Mouse (Mus musculus): ENCODE results near the gene Smurf1. TPM values are rescaled to one million over a fixed set of nuclear protein-coding genes. Genes with fewer than 3 reads are reported as not detected.

Gene Smurf1
- polyA plus RNA-seq, 1 experiment, result 19.7 TPM

DNA sequence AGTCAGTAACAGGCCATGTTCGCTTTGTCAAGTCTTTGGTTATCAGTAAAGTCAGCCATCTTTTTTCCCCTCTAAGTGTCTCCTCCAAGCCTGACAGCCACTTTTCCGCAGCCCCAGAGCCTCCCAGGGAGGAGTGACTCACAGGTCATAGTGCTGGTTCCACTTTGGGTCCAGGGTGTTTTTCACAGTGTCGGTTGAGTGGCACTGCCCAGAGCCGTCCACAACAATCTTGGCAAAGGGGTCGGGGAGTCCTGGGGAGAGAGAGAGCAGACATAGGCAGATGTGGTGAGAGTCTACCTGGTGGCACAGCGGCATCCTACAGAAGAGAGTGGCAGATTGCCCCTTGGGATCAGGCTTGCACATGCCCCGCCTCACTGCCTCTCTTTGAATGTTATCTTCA is 64.6 kb downstream of the Smurf1 start:
- Histone ChIP-seq H3K9ac (ENCODE audit: low read depth, poor library complexity, severe bottlenecking) (no peak overlapping the region), H3K9me3 (replicated peaks; ENCODE audit: control insufficient read depth, insufficient read depth, low read length, poor library complexity, severe bottlenecking) (no peaks in the 10 kb centered on the region), H3K27me3 (ENCODE audit: control insufficient read depth, insufficient read depth, low read length, poor library complexity, severe bottlenecking) (no peaks in the 10 kb centered on the region), H3K36me3 (ENCODE audit: control insufficient read depth, insufficient read depth, low read length, poor library complexity, severe bottlenecking) (no peaks in the 10 kb centered on the region), H3K4me1 (ENCODE audit: control insufficient read depth, insufficient read depth, low read length) (peaks cover 7% of the 10 kb centered on the region), H3K27ac (ENCODE audit: insufficient read depth, low read length) (no peak overlapping the region), H3K4me3 (ENCODE audit: low read depth, low read length) (no peak overlapping the region)
- TF ChIP-seq EP300 (IDR thresholded peaks at IDR 0.05; ENCODE audit: insufficient read depth, low read depth, low read length) (no peak), POLR2A (IDR thresholded peaks at IDR 0.05; ENCODE audit: insufficient read depth, low read length) (no peak), CTCF (IDR thresholded peaks at IDR 0.05; ENCODE audit: low read depth, low read length) (no peak)

GRCm38 (mm10) chr5:144898448-144899052 is 67.1 kb downstream of the Smurf1 start:
- H3K9me3 ChIP-seq (replicated peaks; ENCODE audit: control insufficient read depth, insufficient read depth, low read length, poor library complexity, severe bottlenecking), result no peaks in the 10 kb centered on the region
- H3K9ac ChIP-seq (ENCODE audit: low read depth, poor library complexity, severe bottlenecking), result no peak overlapping the region
- no peak overlapping the region for H3K4me3 ChIP-seq (ENCODE audit: low read depth, low read length)
- TF ChIP-seq CTCF (IDR thresholded peaks at IDR 0.05; ENCODE audit: low read depth, low read length) (no peak), POLR2A (IDR thresholded peaks at IDR 0.05; ENCODE audit: insufficient read depth, low read length) (no peak), EP300 (IDR thresholded peaks at IDR 0.05; ENCODE audit: insufficient read depth, low read depth, low read length) (peak; percentile 89)
- H3K36me3 ChIP-seq (ENCODE audit: control insufficient read depth, insufficient read depth, low read length, poor library complexity, severe bottlenecking), result no peaks in the 10 kb centered on the region
- H3K4me1 ChIP-seq (ENCODE audit: control insufficient read depth, insufficient read depth, low read length), result peaks cover 5% of the 10 kb centered on the region
- no peaks in the 10 kb centered on the region for H3K27me3 ChIP-seq (ENCODE audit: control insufficient read depth, insufficient read depth, low read length, poor library complexity, severe bottlenecking)
- H3K27ac ChIP-seq (ENCODE audit: insufficient read depth, low read length), result peak overlapping the region; percentile 12; the same call in 1 of the 2 replicates

GRCm38 (mm10) chr5:144897881-144898280 is 67.8 kb downstream of the Smurf1 start:
- no peak for TF ChIP-seq POLR2A (IDR thresholded peaks at IDR 0.05; ENCODE audit: insufficient read depth, low read length)
- no peak for TF ChIP-seq CTCF (IDR thresholded peaks at IDR 0.05; ENCODE audit: low read depth, low read length)
- no peak for TF ChIP-seq EP300 (IDR thresholded peaks at IDR 0.05; ENCODE audit: insufficient read depth, low read depth, low read length)
- Histone ChIP-seq H3K36me3 (ENCODE audit: control insufficient read depth, insufficient read depth, low read length, poor library complexity, severe bottlenecking) (no peaks in the 10 kb centered on the region), H3K27ac (ENCODE audit: insufficient read depth, low read length) (no peak overlapping the region)

DNA sequence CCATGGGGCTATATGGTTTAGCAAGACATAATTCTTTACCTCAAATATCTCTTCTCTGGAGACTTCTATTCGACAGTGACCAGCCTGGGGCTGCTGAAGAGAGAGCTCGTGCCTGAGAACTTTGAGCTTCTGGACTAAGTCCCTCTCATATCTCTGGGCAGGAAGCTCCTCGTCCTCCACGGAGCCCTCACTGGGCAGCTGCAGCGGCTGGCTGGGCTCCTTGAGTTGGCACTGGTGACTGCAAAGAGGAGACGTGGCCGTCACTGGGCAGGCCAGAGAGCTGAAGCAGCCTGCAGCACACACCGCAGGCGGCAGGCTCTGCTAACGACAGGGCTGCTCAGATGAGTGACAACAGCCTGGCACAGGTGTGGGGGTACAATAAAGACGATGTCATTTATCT is 74.4 kb downstream of the Smurf1 start:
- Histone ChIP-seq H3K4me1 (ENCODE audit: control insufficient read depth, insufficient read depth, low read length) (no peaks in the 10 kb centered on the region), H3K27ac (ENCODE audit: insufficient read depth, low read length) (no peak overlapping the region), H3K9me3 (replicated peaks; ENCODE audit: control insufficient read depth, insufficient read depth, low read length, poor library complexity, severe bottlenecking) (no peaks in the 10 kb centered on the region), H3K4me3 (ENCODE audit: low read depth, low read length) (no peak overlapping the region), H3K27me3 (ENCODE audit: control insufficient read depth, insufficient read depth, low read length, poor library complexity, severe bottlenecking) (no peaks in the 10 kb centered on the region), H3K36me3 (ENCODE audit: control insufficient read depth, insufficient read depth, low read length, poor library complexity, severe bottlenecking) (peaks cover 2% of the 10 kb centered on the region; the same call in 1 of the 2 replicates), H3K9ac (ENCODE audit: low read depth, poor library complexity, severe bottlenecking) (no peak overlapping the region)
- TF ChIP-seq EP300 (IDR thresholded peaks at IDR 0.05; ENCODE audit: insufficient read depth, low read depth, low read length) (no peak), POLR2A (IDR thresholded peaks at IDR 0.05; ENCODE audit: insufficient read depth, low read length) (no peak), CTCF (IDR thresholded peaks at IDR 0.05; ENCODE audit: low read depth, low read length) (no peak)

More at GRCm38 (mm10) chr5:144897881-144898280, 67.8 kb downstream of the Smurf1 start:
- Histone ChIP-seq H3K27me3 (ENCODE audit: control insufficient read depth, insufficient read depth, low read length, poor library complexity, severe bottlenecking) (no peaks in the 10 kb centered on the region), H3K9me3 (replicated peaks; ENCODE audit: control insufficient read depth, insufficient read depth, low read length, poor library complexity, severe bottlenecking) (no peaks in the 10 kb centered on the region), H3K4me3 (ENCODE audit: low read depth, low read length) (no peak overlapping the region), H3K4me1 (ENCODE audit: control insufficient read depth, insufficient read depth, low read length) (peaks cover 5% of the 10 kb centered on the region), H3K9ac (ENCODE audit: low read depth, poor library complexity, severe bottlenecking) (no peak overlapping the region)

DNA sequence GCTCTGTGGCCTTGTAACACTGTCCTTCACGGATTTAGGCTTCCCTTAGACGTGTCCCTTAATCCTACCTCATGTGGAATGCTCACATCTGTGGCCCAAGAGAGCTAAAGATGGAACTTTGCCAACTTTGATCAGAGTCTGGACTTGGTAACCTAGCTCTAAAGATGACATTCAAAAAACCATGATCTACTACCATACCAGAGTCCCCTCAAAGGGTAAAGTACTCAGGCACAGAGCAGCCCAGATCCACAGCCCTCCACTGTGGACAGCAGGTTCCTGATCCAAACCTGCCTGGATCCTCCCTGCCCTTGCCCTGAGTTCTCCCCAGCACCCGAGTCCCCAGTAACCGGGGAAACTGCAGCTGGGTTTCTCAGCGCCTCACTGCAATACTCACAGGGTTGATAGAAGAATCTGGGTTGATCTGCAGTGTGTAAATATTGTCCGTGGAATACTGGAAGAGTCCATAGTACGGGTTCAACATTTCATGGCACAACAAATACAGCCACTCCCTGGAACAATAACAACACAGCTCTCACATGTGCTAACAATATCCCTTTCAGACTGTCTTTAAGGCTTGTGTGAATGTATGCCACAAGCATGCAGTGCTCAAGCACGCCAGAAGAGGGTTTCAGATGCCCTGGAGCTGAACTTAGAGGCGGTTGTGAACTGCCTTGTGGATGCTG is 79.5 kb downstream of the Smurf1 start:
- Histone ChIP-seq H3K9me3 (replicated peaks; ENCODE audit: control insufficient read depth, insufficient read depth, low read length, poor library complexity, severe bottlenecking) (no peaks in the 10 kb centered on the region), H3K27me3 (ENCODE audit: control insufficient read depth, insufficient read depth, low read length, poor library complexity, severe bottlenecking) (no peaks in the 10 kb centered on the region), H3K4me3 (ENCODE audit: low read depth, low read length) (no peak overlapping the region), H3K4me1 (ENCODE audit: control insufficient read depth, insufficient read depth, low read length) (no peaks in the 10 kb centered on the region), H3K36me3 (ENCODE audit: control insufficient read depth, insufficient read depth, low read length, poor library complexity, severe bottlenecking) (peaks cover 2% of the 10 kb centered on the region; the same call in 1 of the 2 replicates), H3K9ac (ENCODE audit: low read depth, poor library complexity, severe bottlenecking) (no peak overlapping the region), H3K27ac (ENCODE audit: insufficient read depth, low read length) (no peak overlapping the region)
- TF ChIP-seq POLR2A (IDR thresholded peaks at IDR 0.05; ENCODE audit: insufficient read depth, low read length) (no peak), EP300 (IDR thresholded peaks at IDR 0.05; ENCODE audit: insufficient read depth, low read depth, low read length) (no peak), CTCF (IDR thresholded peaks at IDR 0.05; ENCODE audit: low read depth, low read length) (no peak)

All from ES-Bruce4 (cell line).